Mouse (Mus musculus) neural tube, embryonic 11.5 days (tissue): ENCODE data around the gene Adamtsl3. TPM values are rescaled to one million over a fixed set of nuclear protein-coding genes. Genes with fewer than 3 reads are reported as not detected.

Source experiments
- ATAC-seq: fragments of 200-750 bp; cut with Nextera tagmentation; 2 replicates; pipeline ENCODE4 v1.8.0; 2017; ENCODE audit warnings: moderate number of reproducible peaks, mild to moderate bottlenecking, moderate TSS enrichment, moderate library complexity; ENCODE audit not compliant: insufficient read depth, low FRiP score, low TSS enrichment
- DNase-seq: peaks from one replicate; pipeline ENCODE4 v3.0.0-alpha.2; 2015; ENCODE audit warnings: low spot score
- H3K27ac ChIP-seq: fragments of 300-500 bp; sonication (generic); 2 replicates; pipeline ENCODE4 v1.5.1; 2014; ENCODE audit warnings: low read depth, mild to moderate bottlenecking, low read length
- H3K27me3 ChIP-seq: fragments of 300-500 bp; sonication (generic); 2 replicates; pipeline ENCODE4 v1.6.1; 2014; ENCODE audit warnings: mild to moderate bottlenecking, low read length, mixed read lengths; ENCODE audit not compliant: control insufficient read depth, insufficient read depth
- H3K36me3 ChIP-seq: fragments of 300-500 bp; sonication (generic); 2 replicates; pipeline ENCODE4 v1.6.1; 2014; ENCODE audit warnings: mild to moderate bottlenecking, low read length, moderate library complexity, mixed read lengths; ENCODE audit not compliant: control insufficient read depth, insufficient read depth
- H3K4me1 ChIP-seq: fragments of 300-500 bp; sonication (generic); 2 replicates; pipeline ENCODE4 v1.6.1; 2014; ENCODE audit warnings: low read length, mixed read lengths; ENCODE audit not compliant: control insufficient read depth, insufficient read depth
- H3K4me2 ChIP-seq: fragments of 300-500 bp; sonication (generic); 2 replicates; pipeline ENCODE4 v1.6.1; 2014; ENCODE audit warnings: low read depth, mild to moderate bottlenecking, moderate library complexity
- H3K4me3 ChIP-seq: fragments of 300-500 bp; sonication (generic); 2 replicates; pipeline ENCODE4 v1.5.1; 2014; ENCODE audit warnings: low read depth, low read length
- H3K9ac ChIP-seq: fragments of 300-500 bp; sonication (generic); 2 replicates; pipeline ENCODE4 v1.6.1; 2014; ENCODE audit warnings: mild to moderate bottlenecking, low read length
- H3K9me3 ChIP-seq: fragments of 300-500 bp; sonication (generic); 2 replicates; pipeline ENCODE4 v1.6.1; 2016; ENCODE audit warnings: low read length; ENCODE audit not compliant: control insufficient read depth
- WGBS: fragments of 180-500 bp; shearing (Covaris S2); extraction: QIAGEN DNeasy Blood & Tissue Kit; methylation state at CpG from one replicate; pipeline ENCODE4 v1.1.7; 2014; 5-methylcytosine and 5-hydroxymethylcytosine counted together
- polyA plus RNA-seq: library from polyadenylated mRNA; unstranded; fragments of >200 nt; fragmentation: Nextera tagmentation; extraction: Ambion mirVana; gene quantifications from 2 replicates; pipeline ENCODE4 v1.2.1, GENCODE M21; 2014

The Adamtsl3 gene
- polyA plus RNA-seq, 1 experiment from 2014 or later = 0.32 TPM

DNA sequence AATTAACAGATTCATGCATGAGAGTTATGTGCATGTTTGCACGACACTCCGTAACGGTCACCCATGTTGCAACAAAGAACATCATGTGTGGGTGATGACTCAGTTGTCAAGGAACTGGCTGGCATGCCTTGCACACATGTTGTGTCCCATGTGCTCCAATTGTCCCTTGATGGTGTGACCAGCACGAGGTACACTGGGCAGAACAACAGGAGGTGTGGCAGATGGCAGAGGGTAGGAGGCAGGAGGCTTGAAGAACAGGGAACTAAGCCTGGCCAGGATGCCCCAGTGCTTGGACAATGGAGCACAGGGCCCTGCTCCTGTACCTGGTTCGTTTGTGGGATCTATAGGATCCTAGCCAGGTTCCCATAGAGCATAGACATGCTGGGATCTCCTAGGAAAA, 31.0 kb downstream of the Adamtsl3 start:
- Histone ChIP-seq H3K4me1 (no peaks in the 10 kb centered on the region), H3K4me2 (no peak overlapping the region), H3K9me3 (no peaks in the 10 kb centered on the region), H3K9ac (no peak overlapping the region), H3K27ac (no peak overlapping the region), H3K4me3 (no peak overlapping the region), H3K27me3 (no peaks in the 10 kb centered on the region), H3K36me3 (no peaks in the 10 kb centered on the region)
- ATAC-seq = no peak
- WGBS = 88% methylated on average over 5 of the region's 5 CpGs
- no peak for DNase-seq

DNA sequence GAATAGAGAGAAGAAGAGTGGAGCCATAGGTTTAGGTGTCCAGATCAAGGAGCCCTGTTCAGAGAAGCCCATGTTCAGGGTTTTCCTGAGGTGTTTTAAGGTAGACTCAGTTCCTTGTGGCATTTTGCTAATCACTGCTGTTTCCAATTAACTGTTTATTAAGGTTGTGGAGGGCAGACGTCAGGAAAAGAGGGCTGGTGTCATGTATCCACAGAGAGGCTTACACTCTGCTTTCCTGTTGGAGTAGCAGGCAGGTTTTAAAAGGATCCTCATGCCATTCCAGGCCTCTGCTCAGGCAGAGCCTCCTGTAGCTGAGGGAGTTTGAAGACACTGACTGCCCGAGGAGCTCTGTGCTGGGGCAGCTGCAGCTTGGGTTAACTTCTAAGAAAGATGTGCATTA, 32.6 kb downstream of the Adamtsl3 start:
- WGBS = 54% methylated on average over 2 of the region's 2 CpGs
- ATAC-seq = no peak
- Histone ChIP-seq H3K36me3 (no peaks in the 10 kb centered on the region), H3K9me3 (no peaks in the 10 kb centered on the region), H3K4me3 (no peak overlapping the region), H3K4me2 (no peak overlapping the region), H3K4me1 (no peaks in the 10 kb centered on the region), H3K9ac (no peak overlapping the region), H3K27ac (no peak overlapping the region), H3K27me3 (no peaks in the 10 kb centered on the region)
- DNase-seq = no peak

DNA sequence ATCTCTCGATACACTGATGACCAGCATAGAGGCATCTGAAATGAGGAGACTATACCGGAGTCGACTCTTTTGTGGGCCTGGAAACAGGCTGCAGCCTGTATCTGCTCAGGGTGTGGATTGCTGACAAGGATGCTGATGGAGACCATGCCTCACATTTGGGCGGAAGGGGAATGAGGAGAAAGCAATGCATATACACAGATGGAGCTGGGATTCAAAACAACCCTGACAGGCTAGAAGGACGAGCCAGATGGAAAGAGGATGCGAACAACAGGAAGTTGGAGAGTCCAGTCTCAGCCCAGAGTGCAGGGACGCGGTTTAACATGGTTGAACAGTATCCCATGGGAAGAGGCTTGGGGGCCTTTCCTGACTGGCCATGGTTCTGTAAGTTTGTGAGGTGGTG, 34.6 kb downstream of the Adamtsl3 start:
- WGBS = 88% methylated on average over 8 of the region's 8 CpGs
- no peak for ATAC-seq

DNA sequence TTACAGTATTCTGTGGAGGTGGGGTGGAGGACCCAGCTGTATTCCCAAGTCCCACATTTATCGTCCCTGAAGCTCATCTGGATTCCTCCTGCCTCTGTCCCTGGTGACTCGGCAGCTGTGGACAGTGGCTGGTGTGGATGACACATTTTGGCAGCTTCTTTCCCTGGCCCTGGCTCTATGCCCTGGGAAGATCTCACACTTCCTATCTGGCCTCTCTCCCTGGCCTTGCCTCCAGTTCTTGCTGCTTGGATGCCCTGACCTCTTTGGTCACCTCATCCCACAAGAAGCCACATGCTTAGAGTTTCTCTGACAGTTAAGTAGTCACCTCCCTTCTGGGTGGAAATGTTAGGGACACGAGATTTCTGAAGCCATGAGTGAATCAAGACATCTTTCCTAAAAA, 35.9 kb downstream of the Adamtsl3 start:
- H3K4me1 ChIP-seq = no peaks in the 10 kb centered on the region
- no peak overlapping the region for H3K27ac ChIP-seq
- ATAC-seq = no peak
- 72% methylated on average over 3 of the region's 3 CpGs for WGBS
- H3K9ac ChIP-seq = no peak overlapping the region
- no peak for DNase-seq
- no peaks in the 10 kb centered on the region for H3K9me3 ChIP-seq
- H3K36me3 ChIP-seq = no peaks in the 10 kb centered on the region
- no peaks in the 10 kb centered on the region for H3K27me3 ChIP-seq
- no peak overlapping the region for H3K4me3 ChIP-seq
- H3K4me2 ChIP-seq = no peak overlapping the region

More for the DNA sequence above, 34.6 kb downstream of the Adamtsl3 start:
- H3K27ac ChIP-seq = no peak overlapping the region
- H3K27me3 ChIP-seq = no peaks in the 10 kb centered on the region
- H3K4me3 ChIP-seq = no peak overlapping the region
- H3K4me1 ChIP-seq = no peaks in the 10 kb centered on the region
- no peaks in the 10 kb centered on the region for H3K36me3 ChIP-seq
- H3K9me3 ChIP-seq = no peaks in the 10 kb centered on the region
- no peak overlapping the region for H3K4me2 ChIP-seq
- DNase-seq = no peak
- no peak overlapping the region for H3K9ac ChIP-seq

- WGBS = 85% methylated on average over 1 of the region's 1 CpGs
Observed at GRCm38 (mm10) chr7:82378311-82378710, 42.8 kb downstream of the Adamtsl3 start.

DNA sequence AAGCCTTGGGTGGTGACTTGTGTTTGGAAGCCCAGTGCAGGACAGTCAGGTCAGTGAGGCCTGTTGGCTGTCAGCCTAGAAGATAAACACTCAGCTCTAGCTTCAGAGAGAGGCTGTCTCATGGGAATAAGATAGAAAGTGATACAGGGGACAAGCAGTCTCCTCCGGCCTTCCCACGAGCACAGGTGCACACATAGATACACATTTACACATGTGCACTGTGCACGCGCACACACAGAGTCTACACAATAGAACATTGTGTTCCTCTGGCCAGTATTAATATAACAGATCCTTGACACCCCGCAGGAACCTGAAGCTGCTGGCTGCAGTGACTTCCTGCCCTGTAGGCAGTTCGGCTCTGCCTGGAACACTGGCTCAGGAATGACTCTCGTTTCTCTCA, 44.3 kb downstream of the Adamtsl3 start:
- Histone ChIP-seq H3K27ac (no peak overlapping the region), H3K4me3 (no peak overlapping the region), H3K4me2 (no peak overlapping the region), H3K4me1 (no peaks in the 10 kb centered on the region), H3K9ac (no peak overlapping the region), H3K36me3 (no peaks in the 10 kb centered on the region), H3K9me3 (no peaks in the 10 kb centered on the region), H3K27me3 (no peaks in the 10 kb centered on the region)
- ATAC-seq = no peak
- no peak for DNase-seq
- WGBS = 74% methylated on average over 7 of the region's 7 CpGs

More at GRCm38 (mm10) chr7:82378311-82378710, 42.8 kb downstream of the Adamtsl3 start:
- H3K9ac ChIP-seq = no peak overlapping the region
- H3K4me1 ChIP-seq = no peaks in the 10 kb centered on the region
- ATAC-seq (no peak), DNase-seq (no peak)
- H3K27ac ChIP-seq = no peak overlapping the region
- no peak overlapping the region for H3K4me3 ChIP-seq
- no peaks in the 10 kb centered on the region for H3K36me3 ChIP-seq
- H3K4me2 ChIP-seq = no peak overlapping the region
- no peaks in the 10 kb centered on the region for H3K27me3 ChIP-seq
- H3K9me3 ChIP-seq = no peaks in the 10 kb centered on the region

- Histone ChIP-seq H3K27me3 (no peaks in the 10 kb centered on the region), H3K4me1 (no peaks in the 10 kb centered on the region), H3K27ac (no peak overlapping the region), H3K4me2 (no peak overlapping the region), H3K9me3 (no peaks in the 10 kb centered on the region), H3K36me3 (no peaks in the 10 kb centered on the region), H3K9ac (no peak overlapping the region), H3K4me3 (no peak overlapping the region)
- WGBS = 75% methylated on average over 4 of the region's 4 CpGs
- ATAC-seq (no peak), DNase-seq (no peak)
Observed at GRCm38 (mm10) chr7:82382843-82383535, 47.5 kb downstream of the Adamtsl3 start.

GRCm38 (mm10) chr7:82383536-82383848, 48.0 kb downstream of the Adamtsl3 start:
- DNase-seq = no peak
- 63% methylated on average over 3 of the region's 3 CpGs for WGBS
- no peak overlapping the region for H3K9ac ChIP-seq

DNA sequence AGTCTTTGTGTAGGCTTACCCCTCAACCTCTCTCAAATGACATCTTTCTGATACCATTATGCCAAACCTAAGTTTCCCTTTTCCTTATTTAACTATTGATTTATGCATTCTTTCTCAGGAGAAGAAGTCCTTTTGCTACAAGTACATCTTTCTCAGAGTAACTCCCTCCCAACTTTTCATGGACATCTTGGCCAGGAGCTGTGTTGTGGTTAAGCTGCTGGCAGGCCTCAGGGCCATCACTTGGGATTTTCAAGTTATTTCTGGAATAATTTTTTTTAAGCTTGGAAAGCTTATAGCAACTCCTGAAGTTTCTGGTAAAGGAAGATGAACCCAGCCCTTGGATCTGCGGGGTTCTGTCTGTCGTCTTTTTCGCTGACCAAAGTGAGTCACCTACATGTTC, 51.6 kb downstream of the Adamtsl3 start:
- H3K27me3 ChIP-seq = no peaks in the 10 kb centered on the region
- WGBS = 93% methylated on average over 3 of the region's 3 CpGs
- H3K4me2 ChIP-seq = no peak overlapping the region
- H3K27ac ChIP-seq = no peak overlapping the region
- H3K9ac ChIP-seq = no peak overlapping the region
- H3K4me3 ChIP-seq = no peak overlapping the region
- no peaks in the 10 kb centered on the region for H3K9me3 ChIP-seq
- H3K4me1 ChIP-seq = no peaks in the 10 kb centered on the region
- DNase-seq (no peak), ATAC-seq (no peak)
- no peaks in the 10 kb centered on the region for H3K36me3 ChIP-seq

More at GRCm38 (mm10) chr7:82383536-82383848, 48.0 kb downstream of the Adamtsl3 start:
- H3K4me3 ChIP-seq = no peak overlapping the region
- no peaks in the 10 kb centered on the region for H3K4me1 ChIP-seq
- H3K27ac ChIP-seq = no peak overlapping the region
- no peaks in the 10 kb centered on the region for H3K27me3 ChIP-seq
- H3K36me3 ChIP-seq = no peaks in the 10 kb centered on the region
- no peak for ATAC-seq
- no peaks in the 10 kb centered on the region for H3K9me3 ChIP-seq
- H3K4me2 ChIP-seq = no peak overlapping the region
